25 mouse cellular contexts compared by ENCODE assay signal in the genomic region with DNA sequence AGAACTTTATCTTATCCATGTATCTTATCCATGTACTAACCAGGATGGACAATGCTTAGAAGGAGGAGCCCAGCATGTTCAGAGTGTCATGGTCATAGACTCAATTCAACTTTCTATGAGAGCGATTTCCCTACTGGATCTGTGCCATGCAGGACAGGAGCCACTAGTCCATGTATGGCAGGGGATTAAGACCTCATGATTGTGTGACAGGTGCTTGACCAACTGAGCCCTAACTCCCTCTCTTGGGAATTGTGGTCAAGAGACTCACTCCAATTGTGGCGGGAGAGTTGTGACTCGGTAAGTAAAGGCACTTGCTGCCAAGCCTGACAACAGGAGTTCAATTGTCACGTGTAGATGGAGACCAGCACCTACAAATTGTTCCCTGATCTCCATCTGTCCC.
DNase-seq lines count a peak whose midpoint lies in the region; ATAC-seq and TF ChIP-seq lines count a peak whose summit lies in the region.
"Had no signal": no experiment of that assay in that cellular context is flagged by ENCODE, and none has a peak within 500 bp of the region (broad histone marks: within the 10 kb centered on the region; RNA-seq: fewer than 3 reads in every experiment).

No protein-coding gene starts in this region.

- no peak for ATAC-seq in hindbrain, postnatal 0 days
- ATAC-seq in hindbrain, embryonic 13.5 days (ENCODE audit: low FRiP score): no peak
- ATAC-seq: forebrain, embryonic 15.5 days; intestine, embryonic 15.5 days; Patski had no signal

- no peaks in the 10 kb centered on the region for H3K9me3 ChIP-seq in hindbrain, postnatal 0 days (ENCODE audit: low read length)
- H3K9me3 ChIP-seq in hindbrain, embryonic 13.5 days: no peaks in the 10 kb centered on the region
- H3K9me3 ChIP-seq: forebrain, embryonic 15.5 days; heart, embryonic 12.5 days; heart, embryonic 15.5 days; hindbrain, embryonic 15.5 days; intestine, embryonic 15.5 days had no signal

- no peaks in the 10 kb centered on the region for H3K27me3 ChIP-seq in hindbrain, postnatal 0 days (ENCODE audit: insufficient read depth, low read length)
- H3K27me3 ChIP-seq in hindbrain, embryonic 13.5 days: no peaks in the 10 kb centered on the region
- H3K27me3 ChIP-seq: forebrain, embryonic 15.5 days; heart, embryonic 15.5 days; hindbrain, embryonic 15.5 days; intestine, embryonic 15.5 days; Patski had no signal

- H3K4me2 ChIP-seq in hindbrain, postnatal 0 days (ENCODE audit: low read depth, low read length): no peak overlapping the region
- no peak overlapping the region for H3K4me2 ChIP-seq in hindbrain, embryonic 13.5 days
- H3K4me2 ChIP-seq: forebrain, embryonic 15.5 days; heart, embryonic 12.5 days; heart, embryonic 15.5 days; hindbrain, embryonic 15.5 days; intestine, embryonic 15.5 days had no signal

- H3K27ac ChIP-seq in hindbrain, postnatal 0 days: no peak overlapping the region
- H3K27ac ChIP-seq in hindbrain, embryonic 13.5 days: no peak overlapping the region
- H3K27ac ChIP-seq: forebrain, embryonic 15.5 days; heart, embryonic 15.5 days; hindbrain, embryonic 15.5 days; intestine, embryonic 15.5 days had no signal

- intact Hi-C loops in heart, postnatal 36 days (cut with DNase I): loop anchor here (5.0 kb wide), 1 partner anchor 95 kb away; no protein-coding TSS in a partner anchor

- H3K4me1 ChIP-seq in hindbrain, postnatal 0 days (ENCODE audit: insufficient read depth, low read length): peaks cover 10% of the 10 kb centered on the region; the same call in 1 of the 2 replicates
- peaks cover 13% of the 10 kb centered on the region for H3K4me1 ChIP-seq in hindbrain, embryonic 13.5 days (replicated peaks)
- H3K4me1 ChIP-seq: intestine, embryonic 15.5 days had no signal

- TF ChIP-seq CTCF in hindbrain, postnatal 0 days (IDR thresholded peaks at IDR 0.05; ENCODE audit: low read depth): no peak

- DNase-seq in cerebellum, postnatal 10 days: peak; percentile 71
- no peak for DNase-seq in cerebellum, adult 9-10 months
- DNase-seq in hindbrain, postnatal 0 days (ENCODE audit: low spot score): peak; percentile 54
- DNase-seq in 3134 (ENCODE audit: extremely low read depth, insufficient read length, low spot score): peak; percentile 32
- DNase-seq in heart, postnatal 36 days: no peak
- DNase-seq: adrenal gland, postnatal 10 days; adrenal gland, postnatal 36 days; B cell, adult 2 months; cerebellum, adult 11-12 months; cerebellum, adult 8-10 months; cerebellum, postnatal 36 days; embryo, embryonic 11 days; gastrocnemius, postnatal 25 days; heart, adult 18-20 months; heart, postnatal 10 days; heart, postnatal 4 days; kidney, adult 11 months had no signal

- H3K9ac ChIP-seq in hindbrain, postnatal 0 days (replicated peaks; ENCODE audit: low read length): no peak overlapping the region
- H3K9ac ChIP-seq in hindbrain, embryonic 13.5 days: no peak overlapping the region
- H3K9ac ChIP-seq: forebrain, embryonic 15.5 days; heart, embryonic 12.5 days; heart, embryonic 15.5 days; hindbrain, embryonic 15.5 days; intestine, embryonic 15.5 days had no signal

- no peaks in the 10 kb centered on the region for H3K36me3 ChIP-seq in hindbrain, postnatal 0 days (ENCODE audit: insufficient read depth, low read length)
- no peaks in the 10 kb centered on the region for H3K36me3 ChIP-seq in hindbrain, embryonic 13.5 days
- H3K36me3 ChIP-seq: forebrain, embryonic 15.5 days; G1E; heart, embryonic 12.5 days; heart, embryonic 15.5 days; hindbrain, embryonic 15.5 days; intestine, embryonic 15.5 days had no signal

- 73% methylated on average over 4 of the region's 4 CpGs for WGBS in hindbrain, postnatal 0 days
- 87% methylated on average over 4 of the region's 4 CpGs for WGBS in hindbrain, embryonic 13.5 days

- no peak overlapping the region for H3K4me3 ChIP-seq in hindbrain, postnatal 0 days (ENCODE audit: low read length)
- no peak overlapping the region for H3K4me3 ChIP-seq in hindbrain, embryonic 13.5 days
- H3K4me3 ChIP-seq: forebrain, embryonic 15.5 days; heart, embryonic 12.5 days; heart, embryonic 15.5 days; hindbrain, embryonic 15.5 days; intestine, embryonic 15.5 days had no signal

Comparison
In these comparisons a context has a peak if more than half of its experiments do, and no peak if none do; other contexts are left out.
1. DNase-seq: peak in cerebellum, postnatal 10 days (2 of 2), hindbrain, postnatal 0 days (single experiment) and 3134 (single experiment); none in cerebellum, adult 9-10 months (single experiment) and heart, postnatal 36 days (0 of 2).